Mouse (Mus musculus) erythroid progenitor cell, adult 5-6 weeks (primary cell): ENCODE results near the gene Wif1. TPM values are rescaled to one million over a fixed set of nuclear protein-coding genes. Genes with fewer than 3 reads are reported as not detected.

Experiments
- ATAC-seq: replicated peaks from 2 replicates; pipeline ENCODE4 v1.8.0; 2016; ENCODE audit warnings: moderate number of reproducible peaks, mild to moderate bottlenecking, moderate TSS enrichment, inconsistent platforms; ENCODE audit not compliant: poor library complexity, low FRiP score, severe bottlenecking
- total RNA-seq, 2 experiments: library from RNA; stranded (forward) in 1 of 2; stranded (reverse) in 1 of 2; fragments of 150-400 nt in 1 of 2; fragments of 186-747, 209-891 nt in 1 of 2; gene quantifications; 2 replicates each; pipeline versions ENCODE4 v1.2.3 to v1.2.4; 2015 to 2017; ENCODE audit warnings: low replicate concordance in 2 of 2

Gene Wif1
- total RNA-seq (2015; ENCODE audit: low replicate concordance) (not detected in 2 replicates), total RNA-seq (2017; ENCODE audit: low replicate concordance) (not detected in 2 replicates)

- ATAC-seq = peak; percentile 61; the same call in 1 of the 2 replicates
Measured at GRCm38 (mm10) chr10:121033826-121034568, at the start of gene Wif1. TSS of gene Wif1 (plus strand) at chr10:121033960.

- ATAC-seq = no peak
Measured at GRCm38 (mm10) chr10:121002135-121002534, 31.6 kb upstream of the Wif1 start.

GRCm38 (mm10) chr10:121011496-121011895 lies 22.3 kb upstream of the Wif1 start:
- ATAC-seq = no peak

GRCm38 (mm10) chr10:121016291-121016690 lies 17.5 kb upstream of the Wif1 start:
- no peak for ATAC-seq

DNA sequence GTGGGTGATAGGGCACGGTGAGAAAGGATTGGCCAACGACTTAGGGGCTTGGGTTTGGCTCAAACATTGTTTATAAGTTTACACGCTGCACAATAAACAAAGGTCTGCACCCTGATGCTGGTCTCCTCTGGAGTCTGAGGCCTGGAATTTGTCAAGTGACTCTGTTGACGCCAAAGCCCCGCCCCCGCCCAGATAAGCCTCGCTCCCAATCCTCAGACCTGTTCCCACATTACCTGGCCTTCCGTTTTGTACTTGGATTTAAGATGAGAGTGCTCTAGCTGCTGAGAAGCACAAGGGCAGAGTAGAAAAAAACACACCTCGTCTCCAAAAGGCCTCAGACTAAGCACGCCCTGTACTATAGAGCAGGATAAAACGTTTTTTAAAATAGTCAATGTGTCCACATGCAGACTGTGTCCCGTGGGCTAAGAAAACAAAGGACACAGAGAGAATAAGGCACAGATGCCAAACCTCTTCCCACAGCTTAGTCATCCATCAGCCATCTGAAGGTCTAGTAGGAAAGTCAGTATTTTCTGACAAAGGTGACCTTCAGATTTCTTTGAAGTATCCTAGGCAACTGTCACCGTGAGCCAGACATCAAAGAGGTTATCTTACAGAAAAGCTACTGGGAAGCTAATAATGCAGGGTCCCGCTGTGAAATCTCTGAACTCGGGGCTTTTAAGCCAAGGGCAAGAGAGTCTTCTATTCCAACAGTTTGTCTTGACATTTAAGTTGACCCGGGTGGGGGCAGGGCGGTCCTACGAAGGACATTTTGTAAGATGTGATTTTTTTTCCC lies 16.9 kb upstream of the Wif1 start:
- no peak for ATAC-seq

- ATAC-seq = no peak
Measured at GRCm38 (mm10) chr10:121022951-121023350, 10.8 kb upstream of the Wif1 start.

DNA sequence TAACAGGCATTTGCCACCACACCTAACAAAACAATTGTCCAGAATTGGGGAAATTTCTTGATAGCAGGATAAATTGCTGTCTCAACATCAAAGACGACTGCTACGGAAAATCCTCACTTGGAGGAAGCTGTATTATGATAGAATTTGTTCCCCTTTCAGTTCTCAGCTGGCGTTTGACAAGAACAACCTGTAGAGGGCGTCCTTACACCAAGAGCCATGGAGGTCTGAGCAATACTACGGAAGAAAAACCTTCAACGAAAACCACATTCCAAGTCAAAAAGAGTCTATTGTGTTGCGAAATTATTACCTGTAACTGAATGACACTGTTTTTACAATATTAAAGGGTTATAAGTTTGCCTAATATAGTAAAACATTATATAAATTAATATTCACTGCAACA lies 2.0 kb upstream of the Wif1 start:
- no peak for ATAC-seq

GRCm38 (mm10) chr10:121033128-121033791 lies 500 bp upstream of the Wif1 start:
- no peak for ATAC-seq

DNA sequence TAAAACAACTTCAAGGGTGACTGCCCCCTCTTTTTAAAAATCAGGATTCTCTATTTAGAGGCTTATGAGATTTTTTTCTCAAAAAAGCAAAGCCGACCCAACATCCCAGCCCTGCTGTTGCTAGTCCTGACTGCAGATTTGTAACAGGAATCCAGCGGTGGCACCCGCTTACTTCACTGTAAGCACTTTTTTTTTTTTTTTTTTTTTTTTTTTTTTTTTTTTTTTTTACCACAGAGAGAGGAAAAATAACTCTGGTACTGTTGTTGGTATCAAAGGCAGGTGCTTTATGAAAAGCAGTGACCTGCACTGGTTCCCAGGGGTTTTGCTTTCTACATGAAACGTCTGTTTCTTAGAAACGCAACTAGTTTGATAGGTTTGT lies 798 bp downstream of the Wif1 start:
- no peak for ATAC-seq

DNA sequence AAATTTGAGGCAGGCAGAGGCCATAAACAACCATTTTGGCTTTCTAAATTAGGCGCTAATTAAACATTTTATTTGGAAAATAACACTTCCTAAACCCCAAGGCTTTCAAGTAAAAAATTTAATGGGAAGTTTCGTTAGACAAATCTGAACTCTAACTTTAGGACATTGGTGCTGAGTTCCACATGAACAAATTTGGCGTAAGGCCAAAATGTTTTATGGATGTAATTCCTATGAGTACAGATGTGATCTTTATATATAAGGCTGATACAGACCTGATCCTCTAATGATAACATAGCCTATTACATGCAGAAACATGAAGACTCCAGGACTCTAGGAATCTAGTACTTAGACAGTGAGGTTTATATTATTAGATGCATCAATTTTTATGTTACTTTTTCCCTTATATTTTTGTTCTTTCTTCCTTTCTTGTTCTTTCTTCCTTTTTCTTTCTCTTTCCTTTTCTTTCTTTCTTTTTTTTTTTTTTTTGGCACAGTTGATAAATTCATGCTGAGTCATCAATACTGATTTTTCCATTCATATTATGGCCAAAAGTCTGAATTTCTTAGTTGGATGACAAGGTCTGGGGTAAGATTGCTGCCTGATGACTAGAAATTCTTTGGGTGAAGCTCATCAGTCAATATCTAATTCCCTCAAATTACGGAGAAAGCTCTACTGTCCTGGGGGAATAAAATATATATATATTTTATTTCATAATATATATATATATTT lies 5.0 kb downstream of the Wif1 start:
- no peak for ATAC-seq

- ATAC-seq = no peak
Measured at GRCm38 (mm10) chr10:121040911-121041310, 7.2 kb downstream of the Wif1 start.

DNA sequence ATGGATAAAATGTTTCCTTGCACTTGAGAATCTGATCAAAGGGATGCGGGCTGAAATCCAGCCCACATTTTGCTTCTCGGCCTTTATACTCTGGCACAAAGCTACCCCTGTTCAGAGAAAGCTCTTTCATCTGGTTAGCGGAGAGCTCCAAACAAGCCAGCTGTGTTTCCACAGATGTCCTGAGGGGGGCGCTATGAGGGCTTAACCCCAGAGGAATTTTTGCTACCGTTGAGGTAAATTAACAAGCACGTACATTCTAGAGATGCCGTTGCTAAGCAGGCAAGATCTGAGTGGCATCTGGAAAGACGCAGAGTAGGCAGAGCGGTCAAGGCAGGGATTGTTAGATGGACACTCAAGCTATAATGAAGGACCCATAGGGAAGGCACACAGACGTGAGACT lies 13.7 kb downstream of the Wif1 start:
- no peak for ATAC-seq

GRCm38 (mm10) chr10:121052076-121052475 lies 18.3 kb downstream of the Wif1 start:
- ATAC-seq = no peak

DNA sequence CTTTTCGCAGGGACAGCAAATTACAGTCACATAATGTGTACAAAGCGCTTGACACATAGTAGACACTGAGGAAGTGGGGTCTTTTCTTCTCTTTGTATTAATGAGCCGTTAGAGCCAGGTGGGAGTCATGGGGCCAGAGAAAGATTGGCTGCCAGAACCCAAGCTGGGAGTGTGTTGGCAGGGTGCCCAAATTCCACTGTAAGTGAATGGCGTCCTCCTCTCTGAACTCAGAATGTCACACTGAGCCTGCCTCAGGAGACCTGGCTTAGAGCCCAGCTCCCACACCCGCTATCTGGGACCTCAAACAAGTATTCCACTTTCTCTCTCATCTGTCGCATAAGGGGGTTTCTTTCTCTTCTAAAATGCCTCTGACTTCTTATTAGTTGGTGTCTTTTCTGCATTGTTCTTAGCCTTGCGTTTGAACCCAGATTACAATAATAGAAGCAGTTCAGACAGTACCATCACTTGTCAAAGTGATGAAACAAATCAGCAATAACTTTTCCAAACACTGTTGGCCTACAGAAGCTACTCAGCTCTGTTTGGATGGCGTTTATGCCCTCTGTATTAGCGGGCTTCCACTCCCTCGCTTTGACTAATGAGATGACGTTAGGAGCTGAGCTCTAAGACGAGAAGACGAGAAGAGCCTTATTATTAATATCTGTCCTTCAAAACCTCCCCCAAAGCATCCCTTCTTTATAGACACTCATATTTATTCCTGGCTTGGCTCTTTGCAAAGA lies 21.9 kb downstream of the Wif1 start:
- no peak for ATAC-seq

- ATAC-seq = no peak
Measured at GRCm38 (mm10) chr10:121056823-121057222, 23.1 kb downstream of the Wif1 start.

GRCm38 (mm10) chr10:121059043-121060003 lies 25.6 kb downstream of the Wif1 start:
- no peak for ATAC-seq

GRCm38 (mm10) chr10:121061336-121061835 lies 27.6 kb downstream of the Wif1 start:
- ATAC-seq = no peak

- ATAC-seq = no peak
Measured at GRCm38 (mm10) chr10:121062704-121063103, 28.9 kb downstream of the Wif1 start.
